Mouse (Mus musculus): ENCODE measurements around the gene Nlrp9b.
"Not testable (repeated sequence)": the region's sequence is repeated elsewhere in the genome, so short reads cannot be mapped to it uniquely, and the experiment has no call there.

Gene Nlrp9b

DNA sequence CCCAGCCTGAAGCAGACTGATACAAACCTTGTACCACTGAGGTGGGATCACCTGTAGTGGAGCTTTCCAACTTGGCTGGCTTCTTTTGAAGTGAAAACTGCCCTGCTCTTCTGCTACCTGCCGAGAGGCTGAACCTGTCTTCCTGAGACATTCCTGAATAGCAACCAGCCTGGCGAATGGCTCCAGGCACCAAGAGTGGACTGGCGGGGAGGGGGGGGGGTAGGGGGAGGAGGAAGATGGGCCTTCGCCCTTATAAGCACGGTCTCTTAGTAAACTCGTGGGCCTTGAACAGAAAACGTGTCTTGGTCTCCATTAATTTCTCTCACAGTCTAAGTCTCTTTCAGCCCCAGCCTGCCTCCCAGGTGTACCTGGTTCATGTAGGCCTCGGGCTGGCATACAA is at the start of gene Nlrp9b:
TSS of gene Nlrp9b (plus strand) at position 301 of the 400 bp plus-strand sequence.
- not testable (repeated sequence) for DNase-seq

DNA sequence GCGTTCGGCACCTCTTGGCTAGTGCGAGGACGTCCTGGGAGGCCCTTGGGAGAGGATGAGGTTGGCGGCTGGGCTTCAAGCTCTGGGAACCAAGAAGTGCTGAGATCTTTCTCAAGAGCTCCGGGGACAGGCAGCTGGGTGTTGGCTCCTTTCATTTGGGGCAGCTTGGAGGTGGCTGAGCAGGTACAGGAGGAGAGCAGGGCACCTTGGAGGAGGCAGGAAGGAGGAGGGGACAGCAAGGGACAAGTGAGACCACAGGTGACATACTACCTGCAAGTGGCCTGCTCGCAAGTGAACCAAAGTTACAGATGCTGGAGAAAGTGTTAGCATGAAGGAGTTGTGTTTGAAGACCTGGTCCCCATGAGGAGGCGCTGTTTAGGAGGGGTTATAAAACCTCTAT is 46.6 kb upstream of the Nlrp9b start:
- DNase-seq = no peak

GRCm38 (mm10) chr7:19945201-19945600 is 46.1 kb upstream of the Nlrp9b start:
- no peak for DNase-seq

DNA sequence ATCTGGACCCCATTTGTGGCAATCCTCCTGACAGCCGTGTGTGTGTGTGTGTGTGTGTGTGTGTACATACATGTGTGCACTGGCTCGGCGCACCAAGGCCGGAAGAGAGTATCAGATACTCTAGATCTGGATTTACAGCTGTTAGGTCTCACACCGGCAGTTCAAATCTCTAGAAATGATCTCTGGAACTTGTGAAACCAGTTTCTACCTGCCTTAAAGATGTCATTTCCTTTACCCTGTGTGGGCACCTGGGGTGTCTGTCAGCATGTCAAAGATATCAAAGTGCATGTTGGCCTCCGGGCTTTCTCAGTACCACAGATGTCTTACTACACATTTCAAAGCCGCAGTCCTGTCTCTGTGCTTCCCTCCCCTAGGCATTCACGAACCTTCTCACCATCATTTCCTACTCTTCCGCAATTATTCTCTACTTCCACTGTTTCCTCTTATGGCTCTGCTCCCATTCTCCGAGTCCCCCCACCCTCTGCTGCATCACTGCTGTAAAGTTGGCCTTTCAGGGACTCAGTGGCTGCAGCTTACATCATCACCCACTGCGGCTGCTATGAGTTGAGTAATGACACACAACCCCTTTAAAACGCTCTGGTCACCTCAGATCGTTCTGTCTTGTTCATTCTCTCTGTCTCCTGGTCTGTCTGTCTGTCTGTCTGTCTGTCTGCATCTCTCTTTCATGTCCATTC is 45.3 kb upstream of the Nlrp9b start:
- DNase-seq = no peak

DNA sequence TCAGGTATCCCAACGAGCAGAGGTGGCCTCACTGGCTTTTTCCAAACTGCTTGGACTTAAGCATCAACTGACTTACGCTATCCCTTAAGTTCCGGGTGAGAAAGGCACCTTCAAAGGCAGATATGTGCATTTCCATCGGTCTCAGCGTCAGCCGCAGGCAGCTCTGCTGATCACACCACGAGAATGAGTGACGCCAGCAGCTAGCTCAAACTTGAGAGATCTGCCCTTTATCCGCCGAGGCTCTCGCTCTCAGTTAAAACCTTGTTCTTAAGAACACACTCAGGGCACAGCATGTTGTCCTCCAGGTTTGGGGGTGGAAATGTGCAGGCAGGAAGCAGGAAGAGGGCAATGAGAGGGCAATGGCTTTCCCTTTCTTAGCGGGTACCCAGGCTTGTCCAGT is 42.3 kb upstream of the Nlrp9b start:
- no peak for DNase-seq

- no peak for DNase-seq
Observed at GRCm38 (mm10) chr7:19949996-19950395, 41.3 kb upstream of the Nlrp9b start.

DNA sequence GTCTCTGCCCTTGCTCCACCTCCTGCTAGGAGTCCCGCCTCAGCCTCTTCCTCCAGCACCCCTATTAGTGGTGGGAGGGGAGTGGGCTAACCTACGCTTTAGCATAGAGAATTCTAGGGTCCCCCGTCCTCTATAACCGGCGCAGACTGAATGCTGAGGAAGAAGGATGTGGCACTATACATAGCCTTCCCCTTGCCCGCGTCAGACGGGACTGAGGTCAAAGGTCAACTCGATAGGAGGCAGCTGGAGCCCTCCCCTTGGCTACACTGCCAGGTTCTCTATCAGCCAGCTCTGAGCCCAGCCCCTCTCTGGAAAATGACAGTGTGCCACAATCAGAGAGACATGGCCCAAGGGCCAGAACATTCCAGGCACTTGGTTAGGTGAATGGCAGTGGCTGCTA is 40.7 kb upstream of the Nlrp9b start, which contains the start of gene Igsf23:
TSS of gene Igsf23 (minus strand) at position 168 of the 400 bp plus-strand sequence.
- no peak for DNase-seq

DNA sequence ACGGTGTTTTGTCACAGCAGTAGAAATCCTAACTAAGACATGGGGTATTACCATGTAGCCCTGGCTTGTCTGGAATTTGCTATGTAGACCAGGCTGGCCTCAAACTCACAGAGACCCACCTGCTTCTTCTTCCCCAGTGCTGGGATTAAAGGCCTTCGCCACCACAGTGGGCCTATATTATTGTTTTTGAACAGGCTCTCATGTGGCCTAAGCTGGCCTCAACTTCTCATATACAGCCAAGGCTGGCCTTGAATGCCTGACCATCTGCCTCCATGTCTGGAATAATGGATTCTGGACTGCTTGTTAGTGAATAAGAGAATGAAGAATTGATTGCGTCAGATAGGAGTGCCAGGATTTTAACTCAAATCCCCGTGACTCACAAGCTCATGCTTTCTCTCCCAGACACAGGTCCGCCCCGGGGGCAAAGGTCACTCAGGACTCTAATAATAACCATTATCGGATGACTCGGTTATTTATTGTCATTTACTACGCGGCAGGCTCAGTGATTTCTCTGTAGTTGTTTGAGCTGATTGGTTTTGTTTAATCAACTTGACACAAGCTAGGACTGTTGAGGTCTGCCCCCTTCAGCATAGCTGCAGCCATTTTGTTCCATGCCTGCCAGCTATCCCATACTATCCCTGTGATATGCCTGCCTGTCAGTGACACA is 38.8 kb upstream of the Nlrp9b start:
- DNase-seq = no peak

DNA sequence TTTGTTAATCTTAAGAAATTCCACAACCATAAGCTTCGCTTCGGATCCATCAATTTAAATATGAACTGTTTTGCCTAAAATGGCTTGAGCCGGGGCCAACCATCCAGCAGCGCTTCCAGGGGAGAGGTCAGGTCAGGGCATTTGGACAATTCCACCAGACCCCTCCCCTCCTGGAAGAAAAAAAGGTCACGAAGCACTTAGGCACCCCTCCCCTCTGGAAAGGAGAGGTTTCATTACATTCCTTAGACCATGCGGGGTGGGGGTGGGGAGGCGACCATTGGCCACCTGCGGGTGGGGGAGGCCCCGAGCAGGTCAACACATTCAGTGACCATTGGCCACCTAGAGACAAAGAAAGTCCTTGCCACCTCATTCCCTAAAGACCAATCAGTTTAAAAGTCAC is 38.2 kb upstream of the Nlrp9b start:
- DNase-seq = no peak

GRCm38 (mm10) chr7:19955861-19956260 is 35.4 kb upstream of the Nlrp9b start:
- no peak for DNase-seq

GRCm38 (mm10) chr7:19956341-19956781 is 34.9 kb upstream of the Nlrp9b start:
- DNase-seq = peak; percentile 49

- no peak for DNase-seq
Observed at GRCm38 (mm10) chr7:19962423-19962822, 28.8 kb upstream of the Nlrp9b start.

DNA sequence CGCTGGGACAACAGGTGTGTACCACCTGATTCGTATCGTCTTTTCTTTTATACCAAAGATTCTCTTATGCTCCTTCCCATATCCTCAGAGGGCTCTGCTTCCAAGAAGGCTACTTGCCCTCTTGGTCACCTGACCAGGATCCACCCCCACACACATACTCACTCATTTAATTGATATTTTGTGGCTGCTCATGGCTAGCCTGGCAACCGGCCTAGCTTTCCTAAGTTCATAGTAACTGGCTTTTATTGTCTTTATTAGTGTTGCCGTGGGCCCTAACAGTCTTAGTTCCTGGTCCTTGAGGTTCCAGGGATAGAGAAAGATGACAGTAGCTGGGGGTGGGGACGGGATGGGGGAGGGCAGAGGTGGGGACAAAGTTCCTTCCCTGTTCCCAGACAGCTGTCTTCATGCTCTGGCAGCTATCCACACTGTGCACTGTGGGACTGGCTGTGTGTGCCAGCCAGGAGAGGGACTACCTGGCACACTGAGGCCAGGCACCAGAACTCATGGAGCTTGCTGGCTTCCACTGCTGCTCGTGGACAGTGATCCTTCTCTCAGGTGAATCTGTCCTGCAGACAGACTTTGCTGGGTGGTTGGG is 26.2 kb upstream of the Nlrp9b start, which contains the start of gene Ceacam20:
TSS of gene Ceacam20 (plus strand) at position 428 of the 595 bp plus-strand sequence.
- DNase-seq = no peak

- no peak for DNase-seq
Observed at GRCm38 (mm10) chr7:19969106-19969505, 22.2 kb upstream of the Nlrp9b start.

DNA sequence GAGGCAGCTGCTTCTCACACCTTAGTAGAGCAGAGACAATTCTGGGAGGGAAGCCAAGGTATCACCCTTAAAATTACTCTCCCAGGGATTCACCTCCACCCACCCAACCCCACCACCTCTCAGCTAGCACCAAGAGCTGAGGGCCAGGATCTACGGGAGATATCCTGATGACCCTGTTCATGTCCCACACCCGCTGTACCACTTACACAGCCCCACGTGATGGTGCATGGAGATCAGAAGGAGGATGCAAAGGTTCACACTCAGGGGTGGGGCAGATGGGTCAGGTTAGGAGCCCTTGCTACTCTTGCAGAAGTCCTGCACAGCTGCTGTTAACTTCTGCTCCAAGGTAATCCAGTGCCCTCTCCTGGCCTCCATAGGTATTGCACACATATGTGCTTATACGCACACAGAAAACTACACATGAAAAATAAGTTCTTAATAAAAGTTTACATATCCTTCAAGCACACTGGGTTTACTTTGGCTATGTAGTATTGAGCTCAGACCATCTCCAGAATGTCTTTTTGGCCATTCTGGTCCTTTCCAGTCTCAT is 21.6 kb upstream of the Nlrp9b start:
- no peak for DNase-seq

GRCm38 (mm10) chr7:19970196-19970595 is 21.1 kb upstream of the Nlrp9b start:
- no peak for DNase-seq

DNA sequence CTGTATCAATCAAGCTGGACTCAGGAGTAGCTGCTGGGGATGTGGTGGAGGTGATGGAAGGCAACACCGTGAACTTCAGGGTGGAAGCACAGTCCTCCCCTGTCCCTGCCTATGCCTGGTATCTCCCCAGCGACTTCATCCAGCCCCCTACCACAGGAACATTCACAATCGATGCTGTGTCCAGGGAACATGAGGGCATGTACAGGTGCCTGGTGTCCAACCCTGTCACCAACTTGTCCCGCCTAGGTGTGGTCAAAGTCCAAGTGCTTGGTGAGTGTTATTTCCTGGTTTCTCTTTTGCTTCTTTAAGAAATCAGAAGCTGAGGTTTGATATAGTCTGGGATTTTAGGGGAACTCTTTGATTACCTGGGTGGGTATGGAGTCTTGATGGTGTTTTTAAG is 19.7 kb upstream of the Nlrp9b start:
- DNase-seq = no peak

DNA sequence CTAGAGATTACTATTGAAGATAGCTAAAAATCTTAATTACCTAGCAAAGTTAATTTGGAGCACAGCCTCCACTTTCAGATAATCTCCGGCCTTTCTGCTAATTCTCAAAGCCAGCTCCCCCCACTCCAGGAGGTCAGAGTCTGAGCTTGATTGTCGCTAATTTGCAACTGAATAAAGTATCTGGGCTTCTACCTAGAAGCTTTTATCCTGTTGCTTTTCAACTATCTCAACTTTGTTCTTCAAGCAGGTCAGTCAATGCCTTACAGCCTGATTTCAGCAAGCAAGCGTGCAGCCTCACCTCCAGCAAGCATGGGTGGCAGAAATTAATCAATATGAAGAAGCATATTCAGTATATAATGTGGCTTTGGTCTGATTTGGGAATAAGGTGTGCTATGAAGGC is 5.5 kb downstream of the Nlrp9b start:
- DNase-seq = not testable (repeated sequence)

GRCm38 (mm10) chr7:20009987-20010386 is 18.7 kb downstream of the Nlrp9b start:
- DNase-seq = no peak

DNA sequence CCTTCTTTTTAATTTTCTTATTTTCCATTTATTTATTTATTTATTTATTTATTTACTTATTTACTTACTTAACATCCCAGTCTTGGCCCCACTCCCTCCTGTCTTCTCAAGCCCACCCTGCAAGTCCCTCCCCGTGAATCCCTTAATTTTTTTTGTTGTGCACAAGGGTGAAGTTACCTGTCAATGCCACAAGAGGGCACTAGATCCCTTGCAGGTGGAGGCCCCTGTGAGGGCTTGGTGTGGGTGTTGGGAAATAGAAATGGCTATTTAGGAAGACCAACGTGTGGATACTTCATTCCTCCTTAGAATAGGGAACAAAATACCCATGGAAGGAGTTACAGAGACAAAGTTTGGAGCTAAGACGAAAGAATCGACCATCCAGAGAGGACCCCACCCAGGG is 72.8 kb downstream of the Nlrp9b start:
- not testable (repeated sequence) for DNase-seq

GRCm38 (mm10) chr7:20078118-20078517 is 86.9 kb downstream of the Nlrp9b start:
- DNase-seq = not testable (repeated sequence)

GRCm38 (mm10) chr7:20099380-20099779 is 108.1 kb downstream of the Nlrp9b start, which contains the start of gene Vmn1r91:
Gene Vmn1r91, plus strand, starts transcription at chr7:20099680.
- DNase-seq = not testable (repeated sequence)

DNA sequence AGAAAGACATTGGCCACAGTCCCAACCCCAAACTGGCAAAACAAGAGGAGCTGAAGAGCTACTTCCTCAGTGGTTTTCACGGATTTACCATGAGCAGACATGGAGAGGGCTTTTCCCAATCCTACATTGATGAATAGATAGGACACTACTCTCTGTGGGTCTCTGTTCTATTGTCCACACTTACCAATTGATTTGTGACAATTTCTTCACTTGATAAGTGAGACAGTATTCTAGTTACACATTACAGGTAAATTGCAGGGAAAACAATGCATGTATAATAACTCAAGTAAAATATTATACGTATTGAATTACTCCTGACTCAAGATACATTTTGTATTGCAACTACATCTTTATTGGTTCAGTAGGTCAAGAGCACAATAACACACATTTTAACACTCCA is 131.2 kb downstream of the Nlrp9b start, which contains the start of gene Gm16442:
TSS of gene Gm16442 (minus strand) at position 101 of the 400 bp plus-strand sequence.
- DNase-seq = not testable (repeated sequence)
